Mouse (Mus musculus): ENCODE results near the gene Izumo1r.

GRCm38 (mm10) chr9:14951072-14951471 lies 47.3 kb upstream of the Izumo1r start:
- no peak for TF ChIP-seq POLR2A (IDR thresholded peaks at IDR 0.05; ENCODE audit: control insufficient read depth, extremely low read depth, insufficient read depth, low read length, poor library complexity)
- no peak for TF ChIP-seq CTCF (IDR thresholded peaks at IDR 0.05; ENCODE audit: borderline replicate concordance, control insufficient read depth, extremely low read depth, insufficient read depth, low read length, poor library complexity)

Data from thymus, adult 2 months (tissue).